Mouse (Mus musculus): ENCODE data around the gene Heatr1.
A peak's percentile ranks its signal among the peaks of the same experiment; 100 is the strongest.

Heatr1 gene

DNA sequence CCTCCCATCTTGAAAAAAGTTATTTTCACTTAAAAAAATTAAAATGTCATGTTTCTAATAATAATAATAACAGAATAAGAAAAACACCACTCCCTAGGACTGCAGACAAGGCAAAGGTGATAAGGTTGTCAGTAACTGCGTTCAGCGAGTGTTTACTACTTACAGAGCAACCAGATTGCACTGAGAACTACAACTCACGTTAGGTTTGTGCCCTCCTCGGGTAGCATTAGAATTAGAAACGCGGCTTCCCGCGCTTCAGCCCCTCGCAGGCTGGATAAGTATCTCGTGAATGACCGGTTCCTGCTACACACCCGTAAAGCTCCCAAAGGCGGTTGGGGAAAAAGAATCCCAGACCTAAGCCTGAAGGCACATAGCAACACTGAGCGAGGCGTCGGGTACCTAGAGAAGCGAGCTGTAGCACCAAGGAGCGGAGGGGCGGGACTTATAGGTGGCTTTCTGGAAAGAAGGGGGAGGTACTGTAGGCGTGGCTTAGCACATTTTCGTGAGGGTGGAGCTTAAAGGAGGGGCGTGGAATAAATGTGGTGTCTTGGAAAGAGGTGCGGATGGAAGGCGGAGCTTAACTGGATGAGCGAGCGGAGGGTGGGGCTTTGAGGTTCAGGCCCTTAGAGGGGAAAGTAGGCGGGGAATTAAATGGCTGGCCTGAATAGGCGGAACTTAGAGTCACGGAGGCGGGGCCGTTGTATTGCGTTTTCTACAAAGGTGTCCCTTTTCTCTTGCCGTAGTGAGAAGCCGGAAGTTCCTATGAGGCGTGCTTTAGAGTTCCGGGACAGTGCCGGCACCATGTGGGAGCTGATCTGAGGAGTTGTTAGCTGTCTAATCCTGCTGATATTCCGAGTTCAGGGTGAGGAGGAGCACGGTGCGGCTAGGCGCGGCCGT is at the start of gene Heatr1:
Gene Heatr1, plus strand, starts transcription at position 419 of the 897 bp plus-strand sequence.
- DNase-seq (ENCODE audit: low spot score in 2 of 2) = peak; percentile 95 to 96

DNA sequence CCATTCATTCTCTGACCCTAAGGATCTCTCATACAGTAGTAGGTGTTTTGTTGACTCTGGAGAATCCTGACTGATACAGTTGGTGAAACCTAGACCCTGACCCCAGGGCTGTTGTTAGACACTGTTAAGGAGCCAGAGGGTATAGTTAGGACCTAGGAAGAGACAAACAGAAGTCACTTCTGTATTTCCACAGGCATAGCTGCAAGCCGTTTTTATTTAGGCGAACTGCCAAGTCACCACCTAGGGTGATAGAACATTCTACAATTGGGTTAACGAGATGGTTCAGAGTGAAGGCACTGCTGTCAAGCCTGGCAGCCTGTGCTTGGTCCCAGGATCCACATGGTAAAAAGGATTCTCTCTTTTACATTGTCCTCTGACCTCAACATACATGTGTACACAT is 48.0 kb upstream of the Heatr1 start:
- DNase-seq (ENCODE audit: low spot score in 2 of 2) = no peak

DNA sequence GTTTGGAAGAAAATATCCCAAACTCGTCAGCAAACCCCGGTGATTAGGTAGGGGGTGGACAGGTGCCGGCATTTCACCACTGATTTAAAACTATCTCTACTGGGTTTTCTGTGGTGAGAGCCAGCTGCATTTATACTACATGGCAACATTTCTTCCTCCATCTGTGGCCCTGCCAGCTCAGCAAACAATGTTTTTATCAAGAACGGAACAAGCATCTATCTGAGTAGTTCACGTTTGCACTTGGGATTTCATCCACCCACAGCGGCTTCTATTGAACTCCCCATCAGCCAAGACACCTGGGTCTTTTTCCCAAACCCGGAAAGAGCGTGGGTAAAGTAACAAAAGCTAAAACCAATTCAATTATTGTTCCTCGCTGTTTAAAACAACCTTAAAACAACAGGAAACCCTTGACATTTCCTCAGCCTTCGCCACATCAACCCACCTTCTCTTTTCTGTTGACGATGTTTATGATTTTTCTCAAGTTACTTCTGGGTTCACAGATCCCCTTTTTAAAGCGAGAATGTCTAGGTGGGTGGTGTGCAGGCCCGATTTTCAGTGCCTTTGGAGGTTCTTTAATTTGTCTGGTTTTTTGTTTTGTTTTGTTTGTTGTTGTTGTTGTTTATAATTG is 45.5 kb upstream of the Heatr1 start:
- DNase-seq (ENCODE audit: low spot score in 2 of 2) = no peak

DNA sequence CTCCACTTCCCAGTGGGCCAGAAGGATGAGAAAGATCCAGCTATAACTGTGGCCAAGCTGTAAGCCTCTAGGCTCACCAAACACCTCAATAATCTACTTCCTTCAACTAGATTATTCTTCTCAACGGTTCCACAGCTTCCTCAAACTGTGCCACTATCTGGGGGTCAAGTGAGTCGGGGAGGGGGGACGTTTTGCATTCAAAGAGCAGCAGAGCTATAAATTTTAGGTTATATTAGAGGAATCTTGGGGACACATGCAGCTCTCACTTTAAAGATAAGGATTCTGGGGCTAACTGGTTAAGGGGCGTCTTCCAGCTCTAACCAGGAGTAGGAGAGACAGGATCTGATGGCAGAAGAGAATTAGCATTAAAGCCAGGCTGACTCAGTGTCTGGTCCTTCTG is 38.6 kb upstream of the Heatr1 start:
- no peak for DNase-seq (ENCODE audit: low spot score in 2 of 2)

DNA sequence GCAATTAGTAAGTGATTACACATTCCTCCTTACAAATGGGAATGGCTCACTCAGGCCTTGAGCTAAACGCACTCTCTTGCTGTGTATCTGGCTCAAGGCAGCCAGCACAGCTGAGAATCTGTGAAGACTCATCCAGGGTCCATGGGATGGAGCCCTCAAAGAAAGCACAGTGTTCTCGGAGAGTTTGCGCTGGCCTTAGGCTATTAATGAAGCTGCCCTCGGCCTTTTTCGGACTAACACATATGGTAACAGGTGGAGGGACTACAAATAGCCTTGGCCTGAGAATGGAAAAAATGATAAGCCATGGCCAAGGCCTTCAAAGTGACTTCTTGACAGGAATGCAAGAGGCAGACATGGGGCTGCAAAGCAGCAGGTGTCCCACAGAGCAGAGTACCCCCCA is 37.3 kb upstream of the Heatr1 start:
- DNase-seq (ENCODE audit: low spot score in 2 of 2) = no peak

DNA sequence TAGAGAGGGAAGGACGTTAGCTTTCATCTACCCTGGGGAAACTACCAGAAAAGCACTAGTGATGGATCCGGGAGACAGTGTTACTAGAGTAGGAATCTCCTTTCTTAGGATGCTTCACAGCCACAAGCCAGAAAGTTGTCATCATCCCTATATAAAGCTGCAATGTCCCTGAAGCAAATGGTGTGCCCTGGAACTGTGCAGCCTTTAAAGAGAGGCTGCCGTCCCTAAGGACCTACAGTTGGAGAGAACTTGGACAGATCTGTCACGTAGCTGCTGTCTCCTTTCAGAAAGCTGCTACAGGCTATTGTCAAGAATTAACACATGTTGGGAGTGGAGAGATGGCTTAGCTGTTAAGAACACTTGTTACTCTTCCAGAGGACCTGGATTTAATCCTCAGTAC is 33.3 kb upstream of the Heatr1 start:
- DNase-seq (ENCODE audit: low spot score in 2 of 2) = no peak

DNA sequence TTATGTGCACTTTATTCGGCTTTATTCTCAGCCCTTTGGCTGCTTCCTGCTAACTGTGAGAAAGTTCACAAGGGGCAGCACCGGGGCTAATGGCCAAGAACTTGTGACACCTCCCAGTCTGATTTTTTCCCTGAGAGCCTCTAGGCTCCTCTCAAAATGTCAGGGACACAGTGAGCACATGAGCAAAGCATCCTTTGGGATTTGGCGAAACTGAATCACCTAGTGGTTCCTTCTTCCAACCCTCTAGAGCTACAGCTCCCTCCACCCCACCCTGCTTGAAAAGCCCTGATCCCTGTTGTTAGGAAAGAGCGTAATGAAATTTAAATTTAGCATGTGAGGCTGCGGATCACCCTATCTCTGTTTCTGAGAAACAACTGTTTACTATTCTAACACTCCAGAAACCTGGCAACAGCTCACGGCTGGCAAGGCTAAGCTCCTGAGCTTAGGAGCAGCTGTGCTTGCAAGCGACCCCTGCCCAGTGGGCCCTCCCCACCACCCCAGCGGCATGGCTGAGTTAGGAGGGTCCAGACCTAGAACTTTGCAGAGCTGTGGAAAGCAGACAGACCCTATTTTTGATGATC is 25.7 kb upstream of the Heatr1 start:
- no peak for DNase-seq (ENCODE audit: low spot score in 2 of 2)

DNA sequence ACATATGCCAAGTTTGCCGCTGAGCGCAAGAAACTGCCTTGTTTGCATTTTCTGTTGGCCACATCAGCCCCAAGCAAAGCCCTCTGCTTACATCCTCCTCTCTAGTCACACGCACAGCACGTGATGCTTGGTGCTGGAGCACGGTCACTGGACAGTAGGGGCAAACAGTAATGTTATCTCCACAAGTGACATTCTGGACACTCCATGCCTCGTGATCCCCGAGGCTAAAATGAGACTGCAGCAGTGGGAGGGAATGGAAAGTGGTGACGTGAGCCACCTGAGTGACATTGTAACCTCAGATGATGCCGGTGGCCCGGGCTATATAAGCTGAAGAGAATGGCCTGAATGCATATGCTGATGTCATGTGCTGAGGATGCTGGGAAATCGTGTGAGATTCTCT is 24.9 kb upstream of the Heatr1 start:
- DNase-seq (ENCODE audit: low spot score in 2 of 2) = no peak

DNA sequence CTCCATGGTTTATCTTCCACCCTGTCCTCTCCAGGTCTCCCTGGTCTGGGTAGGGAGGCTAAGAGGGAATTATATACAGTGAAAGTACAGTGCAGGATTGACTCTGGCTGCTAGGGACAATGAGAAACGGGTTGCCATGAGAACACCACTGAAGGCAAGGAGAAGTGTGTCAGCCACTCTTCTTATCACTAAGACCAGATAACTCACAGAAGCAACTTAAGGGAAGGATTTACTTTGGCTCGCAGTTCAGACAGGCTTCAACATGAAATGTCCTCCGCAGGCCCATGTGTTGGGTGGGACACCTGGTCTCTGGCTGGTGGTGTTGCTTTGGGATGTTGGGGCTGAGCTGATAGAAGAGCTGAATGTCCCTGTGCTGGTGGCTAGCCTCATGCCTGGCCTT is 22.1 kb upstream of the Heatr1 start:
- DNase-seq (ENCODE audit: low spot score in 2 of 2) = no peak

DNA sequence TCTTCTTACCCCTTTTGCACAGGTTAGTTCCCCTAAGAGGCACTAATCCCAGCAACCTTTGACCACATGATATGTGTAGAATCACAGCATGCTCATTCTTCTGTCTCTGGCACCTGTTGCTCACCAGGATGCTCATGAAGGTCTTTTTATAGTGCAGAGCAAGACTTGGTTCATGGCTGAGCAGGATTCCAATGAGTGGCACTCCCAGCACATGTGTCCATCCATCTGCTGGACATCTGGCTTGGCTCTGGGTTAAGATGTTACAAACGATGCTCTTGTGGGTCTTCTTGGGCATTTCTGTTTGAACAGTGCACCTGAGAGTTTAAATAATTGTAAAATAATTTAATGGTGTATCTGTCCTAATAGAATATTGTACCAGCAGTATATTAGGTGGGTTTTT is 18.0 kb upstream of the Heatr1 start:
- no peak for DNase-seq (ENCODE audit: low spot score in 2 of 2)

DNA sequence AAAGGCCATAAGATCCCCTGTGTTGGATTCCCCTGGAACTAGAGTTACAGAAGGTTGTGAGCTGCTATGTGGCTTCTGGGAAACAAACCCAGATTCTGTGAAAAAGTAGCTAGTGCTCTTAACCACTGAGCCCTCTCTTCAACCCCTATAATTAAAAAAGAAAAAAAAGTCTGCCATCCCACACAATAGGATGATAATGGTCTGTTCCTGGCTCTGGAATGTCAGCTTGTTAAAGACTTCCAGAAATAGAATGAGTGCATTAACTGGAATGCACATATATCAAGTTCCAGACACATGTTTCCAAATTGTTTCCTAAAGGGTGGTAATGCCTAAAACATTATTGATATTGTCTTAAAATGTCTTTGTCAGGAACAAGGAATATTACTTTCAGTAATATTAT is 10.0 kb upstream of the Heatr1 start:
- no peak for DNase-seq (ENCODE audit: low spot score in 2 of 2)

DNA sequence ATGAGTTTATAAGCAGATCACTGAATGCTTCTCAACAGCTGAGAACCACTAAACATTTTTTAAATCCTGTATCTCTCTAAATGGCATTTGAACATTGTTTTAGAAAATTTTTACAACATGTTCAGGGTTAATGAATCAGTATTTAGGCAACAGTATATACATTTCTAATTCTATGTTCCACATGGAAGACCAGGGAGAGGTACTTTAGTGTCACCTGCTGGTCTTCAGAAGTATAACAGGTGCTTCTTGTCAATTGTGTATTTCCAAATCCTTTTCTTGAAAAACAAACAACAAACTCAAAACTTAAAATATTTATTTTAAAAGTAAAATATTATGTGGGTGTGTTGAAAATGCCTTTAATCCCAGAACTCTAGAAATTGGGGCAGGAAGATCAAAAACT is 8.5 kb upstream of the Heatr1 start:
- DNase-seq (ENCODE audit: low spot score in 2 of 2) = no peak

DNA sequence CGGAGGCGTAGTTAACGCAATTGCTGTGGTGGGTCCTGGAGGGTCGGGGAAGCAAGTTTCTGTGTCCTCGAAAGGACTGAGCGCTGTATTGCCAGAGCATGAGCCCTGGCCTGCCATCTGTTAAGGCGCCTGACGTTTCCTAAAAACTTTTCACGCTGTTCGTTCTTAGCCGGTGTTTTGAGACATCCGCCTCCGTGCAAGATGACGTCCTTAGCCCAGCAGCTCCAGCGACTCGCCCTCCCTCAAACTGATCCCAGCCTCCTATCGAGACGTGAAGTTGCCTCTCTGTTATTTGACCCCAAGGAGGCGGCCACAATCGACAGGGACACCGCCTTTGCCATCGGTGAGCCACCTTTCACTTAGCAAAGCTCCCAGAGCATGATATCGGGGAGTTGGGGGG is 744 bp downstream of the Heatr1 start:
- DNase-seq (ENCODE audit: low spot score in 2 of 2) = no peak

DNA sequence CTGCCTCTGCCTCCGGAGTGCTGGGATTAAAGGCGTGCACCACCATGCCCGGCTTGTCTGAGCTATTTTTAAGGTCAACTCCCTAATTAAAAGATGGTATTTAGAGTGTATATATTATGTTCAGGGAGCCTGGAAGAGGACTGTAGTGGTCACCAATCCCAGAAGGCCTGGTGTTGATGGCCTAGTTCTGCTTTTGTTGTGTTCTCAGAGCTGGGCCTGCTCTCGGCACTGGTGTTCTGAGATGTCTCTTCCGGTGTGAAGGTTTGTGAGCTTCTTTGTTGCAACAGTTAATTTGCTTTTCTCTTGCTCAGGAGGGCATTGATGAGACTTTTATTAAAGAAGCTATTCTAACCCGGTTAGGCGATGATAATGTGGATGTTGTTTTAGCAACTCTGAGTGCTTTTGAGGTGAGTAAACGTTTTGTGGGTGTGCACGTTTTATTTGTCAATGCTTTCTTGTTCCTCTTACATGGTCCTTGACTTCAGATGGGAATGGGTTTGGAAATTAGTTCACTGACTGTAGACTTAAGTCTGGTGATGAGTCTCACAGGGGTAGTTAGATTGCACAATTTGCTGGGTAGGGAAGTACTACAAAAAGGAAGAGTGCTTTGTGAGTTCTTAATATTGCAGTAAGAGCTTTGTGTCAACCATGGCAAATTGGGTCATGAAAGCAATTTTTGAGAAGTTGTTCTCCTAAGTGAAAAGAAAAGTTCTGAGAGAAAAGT is 13.7 kb downstream of the Heatr1 start:
- no peak for DNase-seq (ENCODE audit: low spot score in 2 of 2)

DNA sequence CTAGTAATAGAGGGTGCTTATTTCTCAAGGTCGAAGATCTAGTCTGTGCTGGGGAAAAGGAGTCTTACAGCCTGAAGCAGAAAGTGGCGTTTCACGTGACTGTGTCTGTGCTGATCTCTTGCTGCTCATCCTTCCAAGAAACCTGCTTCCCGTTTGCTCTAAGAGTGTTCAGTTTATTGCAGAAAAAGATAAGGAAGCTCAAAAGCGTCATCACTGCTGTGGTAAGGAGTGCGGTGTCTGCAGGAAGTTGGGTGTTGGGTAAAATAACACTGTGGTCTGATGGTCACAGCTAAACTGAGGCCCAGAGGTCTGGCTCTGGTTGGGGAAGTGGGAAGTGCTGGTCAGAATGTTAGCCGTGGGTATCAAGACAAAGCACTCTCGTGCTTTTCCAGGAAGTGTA is 17.2 kb downstream of the Heatr1 start:
- peak; percentile 22 to 38 for DNase-seq (ENCODE audit: low spot score in 2 of 2)

DNA sequence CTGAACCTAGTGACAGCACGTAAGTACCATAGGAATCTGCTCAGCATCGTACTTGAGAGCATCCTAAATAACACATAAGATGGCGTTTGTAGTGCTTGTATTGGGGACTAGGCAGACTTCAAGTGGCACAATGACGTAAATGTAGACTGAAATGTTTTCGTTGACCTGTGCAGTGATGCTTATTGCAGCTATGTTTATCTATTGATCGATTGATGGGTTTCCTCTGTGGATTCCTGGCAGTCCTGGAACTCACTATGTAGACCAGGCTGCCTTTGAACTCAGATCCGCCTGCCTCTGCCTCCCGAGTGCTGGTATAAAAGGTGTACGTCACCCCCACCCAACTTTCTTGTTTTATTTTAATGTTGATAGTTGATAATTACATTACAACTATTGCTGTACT is 25.8 kb downstream of the Heatr1 start:
- DNase-seq (ENCODE audit: low spot score in 2 of 2) = no peak

DNA sequence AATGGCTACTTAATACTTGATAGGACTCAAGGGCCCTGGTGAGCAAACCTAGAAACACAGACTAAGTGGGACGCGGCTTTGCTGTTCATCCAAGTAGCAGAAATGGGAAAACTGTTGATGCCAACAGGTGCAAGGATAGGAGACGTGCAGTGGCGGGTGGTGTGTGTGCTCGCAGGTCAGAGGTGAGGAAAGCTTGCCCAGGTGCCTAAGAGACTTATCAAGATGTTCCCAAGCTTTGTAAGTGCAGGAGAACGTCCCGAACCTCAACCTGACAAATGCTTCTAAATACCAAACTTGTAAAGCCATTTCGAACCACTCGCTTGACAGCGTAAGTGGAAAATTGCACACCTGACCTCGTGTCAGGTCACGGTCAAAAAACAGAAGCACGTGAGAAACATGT is 33.7 kb downstream of the Heatr1 start:
- DNase-seq (ENCODE audit: low spot score in 2 of 2) = no peak

DNA sequence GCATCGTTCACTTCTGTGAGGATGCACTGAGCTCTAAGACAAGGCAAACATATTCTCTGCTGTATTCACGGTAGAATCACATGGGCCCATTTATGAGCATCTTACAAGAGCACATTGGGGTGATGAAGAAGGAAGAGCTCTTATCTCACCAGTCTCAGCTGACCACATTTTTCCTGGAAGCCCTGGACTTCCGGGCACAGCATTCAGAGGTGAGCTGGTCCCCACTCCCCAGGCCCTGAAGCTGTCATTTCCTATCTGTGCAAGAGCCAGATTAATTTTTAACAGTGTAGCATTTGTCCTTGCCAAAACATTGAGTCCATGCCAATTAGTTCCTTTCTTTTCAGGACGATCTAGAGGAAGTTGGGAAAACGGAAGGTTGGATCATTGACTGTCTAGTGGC is 39.0 kb downstream of the Heatr1 start:
- no peak for DNase-seq (ENCODE audit: low spot score in 2 of 2)

DNA sequence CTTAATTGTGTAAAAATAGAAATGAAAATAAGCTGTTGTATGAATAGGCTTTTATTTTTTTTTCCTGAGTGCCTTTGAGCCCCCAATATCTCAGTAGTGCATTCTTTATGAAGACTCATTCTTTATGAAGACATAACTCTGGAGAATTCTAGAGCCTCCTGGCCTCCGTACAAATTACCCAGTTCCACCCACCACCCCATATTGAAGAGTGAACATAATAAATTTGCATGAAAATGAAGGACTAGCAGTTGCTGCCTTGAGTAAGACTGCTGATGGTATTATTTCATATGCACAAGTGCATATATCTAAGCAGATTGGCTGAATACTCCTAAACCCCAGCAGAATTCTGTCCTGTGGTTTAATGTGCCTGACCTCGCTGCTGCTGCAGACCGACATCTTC is 44.8 kb downstream of the Heatr1 start:
- no peak for DNase-seq (ENCODE audit: low spot score in 2 of 2)

DNA sequence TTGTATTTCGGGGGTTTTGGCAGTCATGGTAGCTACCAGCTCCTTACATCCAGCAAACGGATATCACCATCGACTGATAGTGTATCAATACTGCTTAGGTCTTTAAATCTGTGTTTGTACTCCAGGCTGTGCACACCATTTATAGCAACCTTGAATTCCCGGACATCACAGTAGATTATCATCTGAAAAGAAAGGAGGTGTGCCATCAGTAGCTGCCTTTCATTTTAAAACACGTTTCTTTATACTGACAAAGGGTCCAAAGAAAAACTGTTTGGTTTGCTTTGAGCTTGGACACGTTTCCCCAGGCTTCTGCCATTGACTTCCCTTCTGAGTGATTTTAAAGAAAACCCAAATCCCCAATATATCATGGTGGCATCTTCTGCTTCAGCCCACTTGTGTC is 46.0 kb downstream of the Heatr1 start:
- DNase-seq (ENCODE audit: low spot score in 2 of 2) = no peak

DNA sequence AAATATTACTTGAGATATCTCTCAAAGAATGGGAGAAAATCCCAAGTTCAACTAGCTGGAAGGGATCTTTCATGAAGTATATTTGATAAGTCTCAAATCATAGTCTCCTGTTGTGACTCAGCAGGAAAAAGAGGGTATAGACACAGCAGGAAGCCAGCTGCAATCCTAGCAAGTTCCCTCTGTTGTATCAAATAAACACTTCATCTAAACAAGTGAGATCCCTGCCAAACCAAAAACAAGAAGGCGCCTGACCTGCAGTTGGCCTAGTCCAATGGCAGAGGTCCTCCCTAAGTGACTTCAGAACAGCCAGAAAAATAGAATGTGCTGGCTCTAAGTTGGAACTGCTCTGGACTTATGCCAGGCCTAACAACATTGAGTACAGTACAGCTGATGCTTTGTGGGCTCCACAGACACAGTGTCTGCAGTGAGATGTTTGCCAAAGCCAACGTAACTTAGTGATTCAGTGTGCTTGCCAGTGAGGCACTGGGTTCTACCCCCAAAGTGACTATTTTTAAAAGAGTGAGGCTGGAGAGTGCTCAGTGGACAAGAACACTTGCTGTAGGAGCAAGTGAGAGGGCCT is 47.3 kb downstream of the Heatr1 start:
- no peak for DNase-seq (ENCODE audit: low spot score in 2 of 2)

DNA sequence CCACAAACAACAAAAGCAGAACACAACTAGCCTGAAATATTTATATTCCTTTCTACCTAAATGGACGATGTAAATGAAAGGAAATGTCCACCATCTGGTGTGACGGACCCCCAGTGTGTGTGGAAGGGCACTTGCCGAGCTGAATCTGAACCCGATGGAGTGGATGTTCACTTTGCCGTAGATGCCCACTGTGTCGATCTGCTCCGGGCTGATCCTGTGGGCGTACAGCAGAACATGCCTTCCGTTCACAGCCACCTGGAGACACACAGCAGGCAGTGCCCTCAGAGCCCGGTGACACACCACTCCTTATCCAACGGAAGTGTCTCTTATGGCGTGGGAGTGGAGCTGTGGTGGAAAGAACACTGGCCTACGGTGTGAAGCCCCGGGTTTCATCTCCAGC is 58.3 kb downstream of the Heatr1 start:
- no peak for DNase-seq (ENCODE audit: low spot score in 2 of 2)

Measured in natural killer cell, adult 2 months (primary cell).